Mouse (Mus musculus): ENCODE measurements around the gene Enox1. TPM values are rescaled to one million over a fixed set of nuclear protein-coding genes. Genes with fewer than 3 reads are reported as not detected.

Enox1 gene
- polyA plus RNA-seq, 1 experiment from 2014 or later: 33.5 TPM

DNA sequence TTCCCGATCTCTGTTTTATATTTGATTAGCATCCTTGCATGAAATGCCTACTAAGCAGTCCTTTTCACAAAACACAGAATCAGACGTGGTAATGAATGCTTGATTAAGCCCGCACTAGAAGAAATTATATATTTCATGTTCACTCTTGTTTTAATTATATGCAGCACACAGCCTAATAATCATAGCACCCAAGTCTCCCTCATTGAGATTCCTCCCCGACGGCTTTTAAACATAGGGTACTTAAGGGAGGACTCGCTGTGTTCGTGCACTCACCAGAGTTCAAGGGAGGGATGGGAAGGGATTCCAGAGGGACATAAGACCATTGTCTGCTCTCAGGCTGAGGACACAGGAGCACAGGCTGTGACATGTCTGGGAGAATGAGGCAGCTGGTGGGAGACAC lies 512.9 kb downstream of the Enox1 start:
- ATAC-seq (ENCODE audit: low FRiP score): peak; percentile 30

DNA sequence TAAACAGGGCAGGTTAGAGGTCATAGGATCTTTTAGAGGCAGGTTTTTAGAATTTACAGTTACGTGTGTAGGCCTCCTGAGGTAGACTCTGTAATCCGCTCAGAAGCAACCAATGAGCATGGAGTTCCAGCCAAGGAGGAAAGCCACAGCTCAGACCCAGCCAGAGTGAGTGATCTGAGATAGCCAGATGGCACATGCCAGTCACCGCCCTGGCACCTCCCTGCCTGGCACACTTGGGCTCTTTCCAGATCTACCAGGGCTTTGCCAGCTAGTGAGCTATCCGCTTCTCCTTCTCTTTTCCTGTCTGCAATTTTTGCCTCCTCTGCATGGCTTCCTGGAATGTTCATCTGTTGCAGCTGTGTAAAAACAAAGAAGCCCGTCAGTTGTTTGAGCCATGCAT lies 514.4 kb downstream of the Enox1 start:
- H3K9me3 ChIP-seq: no peaks in the 10 kb centered on the region
- no peak for ATAC-seq (ENCODE audit: low FRiP score)
- no peak overlapping the region for H3K4me2 ChIP-seq
- H3K27ac ChIP-seq: no peak overlapping the region
- WGBS: 88% methylated on average over 5 of the region's 5 CpGs
- H3K36me3 ChIP-seq (replicated peaks): no peaks in the 10 kb centered on the region
- peaks cover 31% of the 10 kb centered on the region for H3K4me1 ChIP-seq
- H3K27me3 ChIP-seq: no peaks in the 10 kb centered on the region
- H3K4me3 ChIP-seq (replicated peaks): no peak overlapping the region
- H3K9ac ChIP-seq: no peak overlapping the region

More for the DNA sequence above, 512.9 kb downstream of the Enox1 start:
- Histone ChIP-seq H3K36me3 (replicated peaks) (no peaks in the 10 kb centered on the region), H3K4me1 (peaks cover 31% of the 10 kb centered on the region), H3K27ac (peak overlapping the region; percentile 72; the same call in 1 of the 2 replicates), H3K9me3 (no peaks in the 10 kb centered on the region), H3K4me3 (replicated peaks) (no peak overlapping the region), H3K4me2 (no peak overlapping the region), H3K27me3 (no peaks in the 10 kb centered on the region), H3K9ac (no peak overlapping the region)
- WGBS: 66% methylated on average over 7 of the region's 7 CpGs

DNA sequence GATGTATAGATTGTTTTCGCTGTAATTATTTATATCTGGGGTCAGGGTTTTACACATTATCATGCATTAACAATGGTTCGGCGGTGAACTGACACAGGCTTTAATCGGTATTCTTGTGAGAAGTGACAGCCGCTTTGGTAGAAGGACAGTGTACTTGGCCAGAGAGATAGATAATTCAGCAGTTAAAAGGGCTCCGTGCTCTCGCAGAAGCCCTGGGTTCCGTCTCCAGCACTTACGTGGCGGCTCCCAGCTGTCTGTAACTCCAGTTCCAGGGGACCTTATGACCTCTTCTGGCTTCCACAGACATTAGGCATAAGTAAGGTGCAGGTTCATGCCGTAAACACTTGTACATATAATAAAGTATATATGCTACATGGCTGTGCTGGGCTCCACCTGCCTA lies 515.4 kb downstream of the Enox1 start:
- Histone ChIP-seq H3K4me2 (no peak overlapping the region), H3K27ac (no peak overlapping the region), H3K9ac (no peak overlapping the region), H3K4me1 (peaks cover 31% of the 10 kb centered on the region), H3K36me3 (replicated peaks) (no peaks in the 10 kb centered on the region), H3K4me3 (replicated peaks) (no peak overlapping the region), H3K27me3 (no peaks in the 10 kb centered on the region), H3K9me3 (no peaks in the 10 kb centered on the region)
- 78% methylated on average over 11 of the region's 11 CpGs for WGBS
- ATAC-seq (ENCODE audit: low FRiP score): 0 out of 2 replicates have a peak, but pooled peaks have one; percentile 7

DNA sequence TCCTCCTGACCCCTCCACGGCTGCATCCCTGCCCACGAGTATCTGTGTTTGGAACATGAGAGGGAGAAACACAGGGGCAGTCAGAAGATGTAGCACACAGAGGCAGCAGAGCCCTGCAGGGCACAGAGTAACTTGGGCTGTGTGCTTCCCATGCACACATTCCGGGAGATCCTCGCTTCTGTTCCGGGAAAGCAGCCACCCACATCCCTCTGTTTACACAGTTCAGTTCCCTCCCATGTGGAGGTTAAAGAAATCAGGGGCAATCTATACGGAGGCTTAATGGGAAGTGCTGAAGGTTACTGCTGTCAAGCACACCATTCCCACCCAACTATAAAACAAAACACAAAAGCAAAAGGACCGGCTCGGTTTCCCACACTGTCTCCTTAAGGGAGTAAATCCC lies 516.6 kb downstream of the Enox1 start:
- H3K27ac ChIP-seq: peak overlapping the region; percentile 2; the same call in 1 of the 2 replicates
- no peak overlapping the region; the same call in 1 of the 2 replicates for H3K9ac ChIP-seq
- H3K4me3 ChIP-seq (replicated peaks): no peak overlapping the region
- no peaks in the 10 kb centered on the region for H3K27me3 ChIP-seq
- WGBS: 40% methylated on average over 8 of the region's 8 CpGs
- H3K36me3 ChIP-seq (replicated peaks): no peaks in the 10 kb centered on the region
- H3K4me2 ChIP-seq: no peak overlapping the region
- no peaks in the 10 kb centered on the region for H3K9me3 ChIP-seq
- no peak for ATAC-seq (ENCODE audit: low FRiP score)
- H3K4me1 ChIP-seq: peaks cover 31% of the 10 kb centered on the region

DNA sequence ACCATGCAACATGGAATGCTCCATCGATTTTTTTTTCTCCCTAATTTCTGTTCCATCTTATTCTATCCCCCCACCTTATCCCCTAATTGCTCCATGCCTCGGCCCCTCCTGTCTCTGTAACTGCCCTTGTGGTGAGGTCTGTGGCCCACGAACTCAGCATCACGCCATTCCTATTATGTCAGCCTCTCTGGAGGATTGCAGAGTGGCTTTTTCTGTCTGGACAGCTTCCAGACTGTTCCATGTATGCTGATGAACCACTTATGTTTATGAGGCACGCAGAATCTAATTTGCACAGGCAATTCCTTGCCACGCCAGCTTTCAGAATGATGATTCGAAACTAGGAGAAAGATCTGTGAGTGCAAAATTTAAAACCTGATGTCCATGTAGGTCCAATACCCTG lies 521.4 kb downstream of the Enox1 start:
- Histone ChIP-seq H3K4me3 (replicated peaks) (no peak overlapping the region), H3K4me1 (peaks cover 12% of the 10 kb centered on the region), H3K4me2 (no peak overlapping the region), H3K27me3 (no peaks in the 10 kb centered on the region), H3K9me3 (no peaks in the 10 kb centered on the region), H3K27ac (no peak overlapping the region), H3K36me3 (replicated peaks) (no peaks in the 10 kb centered on the region), H3K9ac (no peak overlapping the region)
- 76% methylated on average over 7 of the region's 7 CpGs for WGBS
- no peak for ATAC-seq (ENCODE audit: low FRiP score)

DNA sequence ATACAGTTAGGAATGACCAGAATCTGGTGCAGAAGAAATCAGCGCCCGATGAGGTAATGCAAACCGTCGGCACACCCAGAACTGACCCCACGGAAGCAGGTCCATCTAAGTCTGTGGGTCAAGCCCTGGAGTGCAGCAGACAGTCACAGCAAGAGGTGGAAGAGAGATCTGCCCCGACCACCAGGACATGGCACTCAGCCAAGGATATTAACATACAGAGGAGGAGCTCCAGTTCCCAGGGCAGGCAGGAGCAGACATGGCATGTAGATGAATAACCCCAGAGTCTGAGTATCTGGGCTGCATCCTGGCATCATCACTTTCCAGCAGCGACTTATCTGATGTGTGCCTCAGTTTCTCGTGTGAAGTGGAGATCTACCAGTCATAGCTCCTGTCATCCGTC lies 523.3 kb downstream of the Enox1 start:
- H3K4me3 ChIP-seq (replicated peaks): no peak overlapping the region
- H3K36me3 ChIP-seq (replicated peaks): no peaks in the 10 kb centered on the region
- H3K4me2 ChIP-seq: no peak overlapping the region
- H3K27ac ChIP-seq: no peak overlapping the region
- no peak for ATAC-seq (ENCODE audit: low FRiP score)
- peaks cover 4% of the 10 kb centered on the region; the same call in 1 of the 2 replicates for H3K4me1 ChIP-seq
- no peaks in the 10 kb centered on the region for H3K9me3 ChIP-seq
- no peaks in the 10 kb centered on the region for H3K27me3 ChIP-seq
- H3K9ac ChIP-seq: no peak overlapping the region
- WGBS: 85% methylated on average over 9 of the region's 9 CpGs

DNA sequence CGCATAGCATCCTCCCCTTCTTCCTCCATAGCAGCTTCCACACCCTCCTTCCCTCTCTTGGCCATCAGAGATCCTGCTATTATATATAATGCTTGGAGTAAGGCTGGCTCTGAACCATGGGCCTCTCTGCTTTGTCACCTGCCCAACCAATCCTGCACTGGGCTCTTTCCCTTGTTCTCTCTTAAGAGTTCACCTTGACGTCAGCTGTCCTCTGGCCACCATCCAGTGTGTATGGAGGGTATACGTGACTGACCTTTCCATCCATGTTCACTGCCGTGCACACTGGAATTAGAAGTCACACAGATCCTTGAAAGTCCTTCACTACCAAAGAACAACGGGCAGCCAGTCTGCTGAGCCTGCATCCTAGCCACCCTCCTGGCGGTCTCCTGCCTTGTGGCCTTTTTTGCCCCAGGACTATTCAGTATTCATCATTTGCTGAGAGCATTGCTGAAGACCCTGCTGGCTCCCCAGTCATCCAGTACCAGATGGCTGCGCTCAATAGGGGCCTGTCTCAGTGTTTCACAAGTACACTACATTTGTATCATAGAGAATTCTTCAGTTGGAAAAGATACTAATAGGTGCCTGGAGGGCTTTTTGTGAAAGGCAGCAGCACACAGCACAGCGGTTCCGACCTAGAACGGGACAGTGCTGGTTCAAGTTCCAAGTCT lies 526.5 kb downstream of the Enox1 start:
- no peak for ATAC-seq (ENCODE audit: low FRiP score)
- Histone ChIP-seq H3K9ac (no peak overlapping the region), H3K9me3 (no peaks in the 10 kb centered on the region), H3K36me3 (replicated peaks) (no peaks in the 10 kb centered on the region), H3K27me3 (no peaks in the 10 kb centered on the region), H3K4me3 (replicated peaks) (no peak overlapping the region), H3K4me1 (peaks cover 4% of the 10 kb centered on the region; the same call in 1 of the 2 replicates), H3K4me2 (no peak overlapping the region), H3K27ac (no peak overlapping the region)
- WGBS: 90% methylated on average over 10 of the region's 10 CpGs

DNA sequence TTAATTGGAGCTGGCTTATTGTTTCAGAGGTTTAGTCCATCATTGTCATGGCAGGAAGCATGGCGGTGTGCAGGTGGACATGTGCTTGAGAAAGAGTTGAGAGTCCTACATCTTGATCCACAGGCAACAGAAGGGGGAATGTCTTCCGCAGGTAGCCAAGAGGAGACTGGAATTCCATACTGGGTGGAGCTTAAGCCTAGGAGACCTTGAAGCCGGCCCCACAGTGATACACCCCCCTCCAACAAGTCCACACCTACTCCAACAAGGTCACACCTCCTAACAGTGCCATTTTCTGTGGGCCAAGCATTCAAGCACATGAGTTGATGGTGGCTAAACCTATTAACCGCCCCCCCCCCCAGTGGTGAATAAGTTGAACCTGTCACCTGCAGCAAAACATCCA lies 533.3 kb downstream of the Enox1 start:
- no peak overlapping the region for H3K27ac ChIP-seq
- no peaks in the 10 kb centered on the region for H3K4me1 ChIP-seq
- H3K4me3 ChIP-seq (replicated peaks): no peak overlapping the region
- no peaks in the 10 kb centered on the region for H3K27me3 ChIP-seq
- H3K9ac ChIP-seq: no peak overlapping the region
- ATAC-seq (ENCODE audit: low FRiP score): no peak
- no peak overlapping the region for H3K4me2 ChIP-seq
- WGBS: 92% methylated on average over 4 of the region's 4 CpGs
- H3K36me3 ChIP-seq (replicated peaks): no peaks in the 10 kb centered on the region
- no peaks in the 10 kb centered on the region for H3K9me3 ChIP-seq

DNA sequence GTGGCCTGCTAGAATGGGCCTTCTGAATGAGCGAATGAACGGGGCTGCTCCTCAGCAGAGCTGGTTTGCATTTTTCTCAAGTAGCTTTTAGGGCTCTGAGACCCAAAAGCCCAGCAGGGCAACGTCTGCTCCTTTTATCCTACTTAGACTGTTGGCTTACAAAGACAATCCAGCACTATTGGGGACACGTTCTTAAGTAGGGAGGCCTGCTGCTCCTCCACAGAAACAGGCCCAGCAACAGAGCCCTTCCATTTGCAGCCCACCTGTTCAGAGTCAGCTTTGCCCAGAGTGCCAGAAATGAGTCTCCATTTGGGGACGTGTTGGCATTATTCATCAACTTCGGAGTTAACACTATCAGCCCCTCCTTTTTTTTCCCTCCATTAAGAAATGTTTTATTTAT lies 548.4 kb downstream of the Enox1 start:
- Histone ChIP-seq H3K27me3 (0 out of 2 replicates have a peak, but pooled peaks cover 8% of the 10 kb centered on the region), H3K4me3 (replicated peaks) (no peak overlapping the region), H3K36me3 (replicated peaks) (peaks cover 4% of the 10 kb centered on the region; the same call in 1 of the 2 replicates), H3K9me3 (no peaks in the 10 kb centered on the region), H3K27ac (no peak overlapping the region), H3K4me2 (no peak overlapping the region), H3K9ac (no peak overlapping the region), H3K4me1 (peaks cover 4% of the 10 kb centered on the region)
- WGBS: 15% methylated on average over 6 of the region's 6 CpGs
- ATAC-seq (ENCODE audit: low FRiP score): no peak

DNA sequence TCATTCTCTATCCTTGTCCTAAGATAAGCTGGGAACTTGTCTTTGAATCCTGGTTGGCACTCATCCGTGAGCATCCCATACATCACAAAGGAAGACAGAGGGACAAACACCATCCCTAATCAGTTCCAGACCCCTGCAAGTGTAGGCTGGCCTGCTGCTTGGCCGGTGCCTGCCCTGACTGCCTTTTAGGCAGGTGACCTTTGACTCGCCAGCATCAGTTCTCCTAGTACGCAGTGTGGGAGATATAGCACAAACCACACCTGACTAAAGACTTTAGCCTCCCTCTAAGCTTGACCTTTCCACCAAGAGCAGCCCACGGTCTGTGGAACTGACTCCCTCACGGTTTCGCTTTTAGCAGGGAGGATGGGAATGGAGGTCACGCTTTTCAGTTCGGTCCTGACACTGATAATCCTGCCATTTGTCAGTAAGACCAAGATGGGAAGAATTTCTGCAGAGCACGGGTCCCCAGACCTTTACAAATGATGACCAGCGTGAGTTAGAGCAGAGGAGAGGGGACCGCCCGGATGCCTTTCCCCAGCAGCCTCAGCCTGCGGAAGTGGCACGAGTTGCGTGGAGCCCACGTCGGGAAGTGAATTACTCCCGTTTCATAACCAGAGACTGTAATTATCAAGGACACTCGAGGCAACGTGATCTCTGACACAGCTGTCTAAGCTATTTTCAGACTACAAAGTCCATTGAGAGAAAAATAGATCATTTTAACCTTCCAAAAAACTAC lies 550.1 kb downstream of the Enox1 start:
- peaks cover 4% of the 10 kb centered on the region for H3K4me1 ChIP-seq
- H3K27me3 ChIP-seq: 0 out of 2 replicates have a peak, but pooled peaks cover 8% of the 10 kb centered on the region
- no peaks in the 10 kb centered on the region for H3K9me3 ChIP-seq
- WGBS: 76% methylated on average over 21 of the region's 21 CpGs
- H3K27ac ChIP-seq: no peak overlapping the region
- no peak for ATAC-seq (ENCODE audit: low FRiP score)
- H3K36me3 ChIP-seq (replicated peaks): peaks cover 4% of the 10 kb centered on the region; the same call in 1 of the 2 replicates
- H3K9ac ChIP-seq: no peak overlapping the region
- H3K4me2 ChIP-seq: no peak overlapping the region
- H3K4me3 ChIP-seq (replicated peaks): no peak overlapping the region

DNA sequence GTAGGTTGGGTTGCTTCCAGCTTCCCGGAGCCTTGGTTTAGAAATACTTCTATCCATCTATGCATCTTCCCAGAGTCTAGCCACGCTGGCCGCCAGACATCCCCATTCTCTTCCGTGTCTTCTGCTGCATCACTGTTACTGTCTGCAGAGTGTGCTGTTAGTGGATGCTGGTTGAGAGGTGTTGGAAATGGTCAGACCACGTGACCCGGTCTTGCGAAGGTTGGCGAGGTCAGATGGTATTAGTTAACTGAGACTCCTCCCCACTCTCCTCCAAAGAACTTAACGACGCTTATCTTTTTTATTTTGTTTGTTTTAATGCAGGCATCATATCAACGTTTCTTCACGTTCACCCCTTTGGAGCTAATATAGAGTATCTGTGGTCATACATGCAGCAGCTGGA lies 550.7 kb downstream of the Enox1 start:
- H3K4me2 ChIP-seq: no peak overlapping the region
- H3K9ac ChIP-seq: no peak overlapping the region
- no peak for ATAC-seq (ENCODE audit: low FRiP score)
- 88% methylated on average over 12 of the region's 12 CpGs for WGBS
- H3K36me3 ChIP-seq (replicated peaks): peaks cover 4% of the 10 kb centered on the region; the same call in 1 of the 2 replicates
- no peaks in the 10 kb centered on the region for H3K9me3 ChIP-seq
- peaks cover 4% of the 10 kb centered on the region for H3K4me1 ChIP-seq
- H3K4me3 ChIP-seq (replicated peaks): no peak overlapping the region
- H3K27ac ChIP-seq: no peak overlapping the region
- H3K27me3 ChIP-seq: 0 out of 2 replicates have a peak, but pooled peaks cover 8% of the 10 kb centered on the region

DNA sequence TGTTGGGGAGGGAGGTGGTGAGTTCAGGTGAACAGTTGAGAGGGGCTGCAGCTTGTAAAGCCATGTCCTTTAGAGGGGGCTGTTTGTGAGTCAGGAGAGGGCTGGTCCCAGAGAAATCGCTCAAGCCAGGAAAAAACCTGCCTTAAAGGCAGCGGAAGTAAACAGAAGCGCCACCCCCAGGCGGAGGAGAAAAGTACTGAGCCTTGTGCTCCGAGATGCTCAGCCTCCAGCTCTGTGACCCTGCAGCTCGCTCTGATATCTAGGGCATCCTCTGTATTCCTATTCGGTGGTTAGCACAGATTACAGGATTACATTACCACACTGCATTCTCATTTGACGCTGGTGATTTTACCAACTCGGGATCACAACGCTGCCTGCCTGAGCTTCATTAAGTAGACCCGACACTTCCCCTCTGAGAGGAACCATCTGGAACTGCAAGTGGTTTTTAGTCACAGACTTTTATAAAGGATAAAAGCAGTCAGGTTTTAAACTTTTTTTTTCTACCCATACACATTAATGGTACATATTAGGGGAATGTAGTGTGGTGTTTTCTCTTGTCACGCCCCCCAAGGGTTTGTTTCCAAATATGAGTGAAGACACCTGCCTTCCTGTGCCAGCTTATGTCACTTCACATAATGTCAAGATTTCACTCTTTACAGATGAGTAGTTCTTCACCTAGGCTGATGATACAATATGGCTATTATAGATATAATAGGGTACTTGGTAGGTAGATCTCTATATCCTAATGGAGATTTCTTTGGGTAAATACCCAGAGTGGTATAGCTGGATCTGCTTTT lies 552.0 kb downstream of the Enox1 start:
- 59% methylated on average over 12 of the region's 12 CpGs for WGBS
- H3K9ac ChIP-seq: no peak overlapping the region
- no peak overlapping the region for H3K4me2 ChIP-seq
- H3K27ac ChIP-seq: no peak overlapping the region
- H3K36me3 ChIP-seq (replicated peaks): peaks cover 4% of the 10 kb centered on the region; the same call in 1 of the 2 replicates
- 0 out of 2 replicates have a peak, but pooled peaks cover 8% of the 10 kb centered on the region for H3K27me3 ChIP-seq
- H3K9me3 ChIP-seq: no peaks in the 10 kb centered on the region
- no peak overlapping the region for H3K4me3 ChIP-seq (replicated peaks)
- peaks cover 4% of the 10 kb centered on the region for H3K4me1 ChIP-seq
- ATAC-seq (ENCODE audit: low FRiP score): no peak
